Mouse (Mus musculus) frontal cortex, postnatal 10 days (tissue): ENCODE data around the gene Castor2.

Source experiments
- DNase-seq, 2 experiments: peaks; one replicate each; pipeline ENCODE4 v3.0.0; 2022; ENCODE audit warnings: low spot score in 2 of 2, mixed read lengths in 1 of 2

Gene Castor2

GRCm38 (mm10) chr5:134099496-134100211 lies at the start of gene Castor2:
Gene Castor2, plus strand, starts transcription at chr5:134099711.
- DNase-seq = peak; percentile 94

- DNase-seq = no peak
Observed at GRCm38 (mm10) chr5:134050711-134051110, 48.8 kb upstream of the Castor2 start.

- no peak for DNase-seq
Observed at GRCm38 (mm10) chr5:134052614-134053013, 46.9 kb upstream of the Castor2 start.

- DNase-seq = no peak
Observed at GRCm38 (mm10) chr5:134054496-134054895, 45.0 kb upstream of the Castor2 start.

GRCm38 (mm10) chr5:134058793-134059352 lies 40.6 kb upstream of the Castor2 start:
- no peak for DNase-seq

- DNase-seq = peak; percentile 72 to 82
Observed at GRCm38 (mm10) chr5:134063362-134064064, 36.0 kb upstream of the Castor2 start.

GRCm38 (mm10) chr5:134066261-134066660 lies 33.2 kb upstream of the Castor2 start:
- no peak for DNase-seq

- no peak for DNase-seq
Observed at GRCm38 (mm10) chr5:134067924-134068323, 31.6 kb upstream of the Castor2 start.

GRCm38 (mm10) chr5:134073512-134074041 lies 25.9 kb upstream of the Castor2 start:
- DNase-seq = no peak

GRCm38 (mm10) chr5:134074368-134074767 lies 25.1 kb upstream of the Castor2 start:
- no peak for DNase-seq

- no peak for DNase-seq
Observed at GRCm38 (mm10) chr5:134076175-134076574, 23.3 kb upstream of the Castor2 start.

GRCm38 (mm10) chr5:134080685-134081548 lies 18.6 kb upstream of the Castor2 start:
- DNase-seq = no peak

GRCm38 (mm10) chr5:134085227-134085626 lies 14.3 kb upstream of the Castor2 start:
- no peak for DNase-seq

- no peak for DNase-seq
Observed at GRCm38 (mm10) chr5:134085887-134086639, 13.4 kb upstream of the Castor2 start.

GRCm38 (mm10) chr5:134087211-134087610 lies 12.3 kb upstream of the Castor2 start:
- DNase-seq = no peak

GRCm38 (mm10) chr5:134095766-134096165 lies 3.7 kb upstream of the Castor2 start:
- DNase-seq = no peak

- DNase-seq = no peak
Observed at GRCm38 (mm10) chr5:134098341-134098902, 1.1 kb upstream of the Castor2 start.

- peak in 1 of 2 experiments; percentile 35 for DNase-seq
Observed at GRCm38 (mm10) chr5:134098976-134099375, 535 bp upstream of the Castor2 start.

- DNase-seq = peak in 1 of 2 experiments; percentile 24
Observed at GRCm38 (mm10) chr5:134100232-134100771, 791 bp downstream of the Castor2 start.

- DNase-seq = no peak
Observed at GRCm38 (mm10) chr5:134101322-134101721, 1.8 kb downstream of the Castor2 start.
